Mouse (Mus musculus) heart, postnatal 4 days (tissue): ENCODE data around the gene Dapk1. TPM values are rescaled to one million over a fixed set of nuclear protein-coding genes. Genes with fewer than 3 reads are reported as not detected.

Experiments
- DNase-seq: peaks from one replicate; pipeline ENCODE4 v3.0.0; 2021
- total RNA-seq, 2 experiments: library from RNA; stranded (reverse); gene quantifications; 2 replicates each; pipeline ENCODE4 v1.2.3; 2021

The Dapk1 gene
- total RNA-seq, 2 experiments from 2014 or later = 15.9 to 22.7 TPM

GRCm38 (mm10) chr13:60695186-60695980 is 93.6 kb downstream of the Dapk1 start:
- no peak for DNase-seq

DNA sequence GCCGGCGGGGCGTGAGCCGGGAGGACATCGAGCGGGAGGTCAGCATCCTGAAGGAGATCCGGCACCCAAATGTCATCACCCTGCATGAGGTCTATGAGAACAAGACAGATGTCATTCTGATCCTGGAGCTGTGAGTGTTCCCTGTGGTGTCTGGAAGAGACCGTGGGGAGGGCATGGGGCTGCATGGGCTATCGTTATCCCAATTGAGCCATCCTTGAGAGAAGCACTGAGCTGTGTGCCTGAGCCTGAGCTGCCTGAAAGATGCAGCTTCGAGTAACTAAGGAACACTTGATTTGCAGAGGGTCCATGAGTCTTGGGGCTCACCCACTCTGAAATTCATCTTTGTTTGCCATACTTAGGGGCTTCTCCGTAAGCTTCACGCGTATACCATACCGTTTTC is 94.6 kb downstream of the Dapk1 start:
- no peak for DNase-seq

DNA sequence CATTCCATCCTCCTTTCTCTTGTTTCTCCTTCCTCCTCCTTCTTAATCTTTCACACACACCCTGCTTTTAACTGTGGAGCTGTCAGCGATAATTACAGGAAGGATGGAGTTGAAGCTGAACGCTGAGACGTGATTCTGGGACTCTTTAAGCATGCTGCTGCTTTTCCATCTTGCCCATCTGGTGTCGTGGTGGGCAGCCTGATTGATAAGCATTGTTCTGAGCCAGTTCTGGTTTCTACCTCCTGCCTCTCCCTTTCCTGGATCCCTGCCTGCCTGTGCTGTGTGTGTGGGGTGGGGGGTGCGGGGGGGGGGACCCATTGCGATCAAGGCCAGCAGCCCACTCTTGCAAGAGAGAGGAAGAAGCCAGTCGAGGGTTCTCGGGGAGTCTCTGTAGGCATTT is 95.0 kb downstream of the Dapk1 start:
- DNase-seq = no peak

- DNase-seq = no peak
These were observed 96.3 kb downstream of the Dapk1 start for GRCm38 (mm10) chr13:60698021-60698420.

- DNase-seq = no peak
These were observed 100.0 kb downstream of the Dapk1 start for GRCm38 (mm10) chr13:60701671-60702171.

GRCm38 (mm10) chr13:60707541-60708468 is 106.1 kb downstream of the Dapk1 start:
- no peak for DNase-seq

DNA sequence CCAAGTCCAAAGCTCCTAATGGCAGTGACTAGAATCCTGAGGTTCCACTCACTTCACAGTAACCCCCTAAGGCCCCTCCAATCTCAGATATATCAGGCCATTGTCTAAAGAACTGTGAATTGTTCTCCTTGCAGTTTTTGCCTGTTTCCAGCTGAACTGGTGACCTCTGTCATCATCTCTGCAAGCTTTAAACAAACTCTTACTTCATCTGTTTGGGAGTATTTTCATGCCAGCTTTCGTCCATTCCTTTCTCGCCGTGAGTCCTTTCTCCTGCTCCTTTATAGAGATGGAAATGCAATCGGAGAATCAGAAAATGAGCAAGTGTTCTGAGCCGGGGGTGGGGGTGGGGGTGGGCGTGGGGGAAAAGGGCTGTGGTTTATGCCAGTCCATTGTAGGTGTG is 107.4 kb downstream of the Dapk1 start:
- DNase-seq = no peak

DNA sequence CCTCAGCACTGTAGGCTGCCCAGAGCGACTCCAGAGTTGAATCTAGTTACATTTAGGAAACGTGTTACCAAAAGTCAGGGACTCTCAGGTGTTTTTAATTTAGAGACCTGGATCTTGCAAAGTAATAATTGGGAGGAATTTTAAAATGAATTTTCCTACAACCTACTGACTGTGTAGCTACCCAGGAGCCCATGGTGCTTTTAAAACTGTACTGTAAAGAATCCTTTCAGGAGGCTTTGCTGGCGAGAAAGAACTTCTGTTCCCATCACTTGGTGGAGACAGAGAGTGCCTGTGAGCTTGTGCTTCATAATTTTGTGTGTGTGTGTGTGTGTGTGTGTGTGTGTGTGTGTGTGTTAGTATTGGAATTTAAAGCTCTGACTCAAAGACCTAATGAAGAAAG is 109.2 kb downstream of the Dapk1 start:
- no peak for DNase-seq

GRCm38 (mm10) chr13:60713537-60713936 is 111.8 kb downstream of the Dapk1 start:
- no peak for DNase-seq

- no peak for DNase-seq
These were observed 114.4 kb downstream of the Dapk1 start for GRCm38 (mm10) chr13:60716107-60716506.

GRCm38 (mm10) chr13:60717421-60717820 is 115.7 kb downstream of the Dapk1 start:
- DNase-seq = no peak

- no peak for DNase-seq
These were observed 117.8 kb downstream of the Dapk1 start for GRCm38 (mm10) chr13:60719581-60719980.

DNA sequence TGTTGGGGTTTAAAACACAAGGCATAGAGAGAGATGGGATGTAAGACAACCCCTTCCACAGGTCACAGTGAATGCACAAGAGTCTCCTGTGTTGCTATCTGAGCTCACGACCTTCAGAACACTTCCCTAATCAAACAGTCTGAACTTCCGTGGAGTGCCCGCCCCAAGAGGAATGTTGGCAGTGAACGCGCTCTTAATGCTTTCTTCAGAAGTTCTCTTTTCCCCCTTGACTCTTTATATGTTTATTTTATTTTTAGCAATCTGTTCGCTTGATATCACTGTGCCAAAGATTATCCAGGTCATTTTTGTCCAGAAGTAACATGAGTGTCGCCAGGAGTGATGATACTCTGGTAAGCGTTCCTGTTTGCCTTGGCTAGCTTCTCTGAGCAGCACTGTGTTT is 121.0 kb downstream of the Dapk1 start:
- DNase-seq = no peak

DNA sequence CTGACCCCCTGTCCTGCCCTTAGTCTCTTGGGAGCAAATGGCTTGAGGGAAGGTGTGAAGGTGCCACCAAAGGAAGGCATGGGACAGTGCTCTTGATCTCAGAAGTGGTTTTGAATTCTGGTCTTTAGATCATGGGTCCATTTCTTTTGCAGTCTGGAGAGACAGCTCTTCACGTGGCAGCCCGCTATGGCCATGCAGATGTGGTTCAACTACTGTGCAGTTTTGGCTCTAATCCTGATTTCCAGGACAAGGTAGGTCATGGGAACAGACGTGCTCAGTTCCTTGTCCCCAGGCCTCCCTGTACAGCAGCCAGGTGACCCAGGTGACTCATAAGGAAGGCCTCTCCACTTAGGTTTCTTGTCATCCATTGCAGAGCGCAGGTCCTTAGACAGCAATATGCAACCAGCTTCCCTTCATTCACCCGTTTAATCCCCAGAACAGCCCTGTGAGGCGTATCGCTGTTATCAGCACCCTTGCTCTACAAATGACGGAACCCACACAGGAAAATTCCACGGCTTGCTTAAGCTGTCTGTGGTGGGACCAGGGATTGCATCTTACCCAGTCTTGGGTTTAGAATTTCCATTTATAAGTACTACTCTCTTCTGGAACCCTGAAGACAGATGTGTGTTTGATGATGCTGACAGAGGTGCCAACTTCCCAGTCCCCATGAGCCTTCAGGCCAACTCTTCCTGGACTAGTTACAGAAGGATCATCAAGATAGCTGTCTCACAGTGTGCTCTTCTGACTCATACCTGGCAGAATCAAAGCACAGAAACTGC is 126.7 kb downstream of the Dapk1 start:
- no peak for DNase-seq

DNA sequence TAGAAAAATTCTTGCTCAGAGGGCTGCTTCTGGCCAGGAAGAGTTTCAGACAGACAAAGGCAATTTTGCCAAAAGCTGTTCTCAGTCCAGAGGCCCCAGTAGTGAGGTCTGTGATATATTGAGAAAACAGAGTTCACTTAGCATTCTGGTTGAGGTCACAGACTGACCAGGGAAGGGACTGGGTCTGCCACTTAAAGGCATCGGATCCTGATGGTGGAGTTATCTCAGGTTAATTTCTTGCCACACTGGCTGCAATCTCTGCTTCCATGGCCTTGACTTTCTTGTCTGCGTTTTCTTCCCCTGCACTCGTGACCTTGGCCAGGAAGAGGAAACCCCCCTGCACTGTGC is 127.3 kb downstream of the Dapk1 start:
- DNase-seq = no peak

- DNase-seq = no peak
These were observed 128.8 kb downstream of the Dapk1 start for GRCm38 (mm10) chr13:60730587-60730986.

GRCm38 (mm10) chr13:60731001-60731400 is 129.3 kb downstream of the Dapk1 start:
- no peak for DNase-seq

- no peak for DNase-seq
These were observed 133.6 kb downstream of the Dapk1 start for GRCm38 (mm10) chr13:60735306-60735705.

GRCm38 (mm10) chr13:60736421-60737105 is 134.8 kb downstream of the Dapk1 start:
- no peak for DNase-seq

DNA sequence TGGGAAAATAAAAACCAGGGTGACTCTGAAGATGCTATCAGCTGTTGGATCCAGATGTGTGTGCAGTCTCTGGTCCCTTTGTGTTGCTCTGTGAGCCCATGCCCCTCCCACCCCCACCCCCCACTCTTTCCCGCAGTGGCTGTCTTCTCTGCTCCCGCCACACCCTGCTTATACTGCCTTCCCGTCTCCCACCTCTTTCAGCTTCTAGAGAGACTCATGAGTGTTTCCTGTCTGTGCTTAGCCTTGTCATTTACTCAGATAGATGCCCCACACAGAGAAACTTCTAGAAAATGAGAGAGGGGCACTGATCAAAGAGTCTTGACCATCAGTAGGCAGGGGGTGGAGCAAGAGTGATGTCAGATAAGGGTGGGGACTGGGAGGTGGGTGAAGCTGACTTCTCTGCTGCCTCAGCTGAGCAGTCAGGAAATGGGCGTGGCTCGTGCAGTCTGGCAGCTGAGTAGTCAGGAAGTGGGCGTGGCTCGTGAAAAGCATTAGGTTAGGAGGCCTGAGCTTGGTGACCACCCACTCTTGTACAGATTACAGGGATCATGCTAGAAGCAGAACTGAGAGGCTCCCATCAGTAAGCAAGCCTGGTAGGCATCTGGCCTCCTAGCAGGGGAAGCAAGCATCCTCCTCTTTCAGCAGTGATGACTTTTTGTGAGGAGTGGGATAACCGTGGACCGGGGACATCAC is 136.0 kb downstream of the Dapk1 start:
- DNase-seq = peak; percentile 91

- peak; percentile 83 for DNase-seq
These were observed 136.7 kb downstream of the Dapk1 start for GRCm38 (mm10) chr13:60738429-60738828.
